Mouse (Mus musculus) E14TG2a.4 (cell line): Measurements from ENCODE around the gene Tecr.
"Not testable (repeated sequence)": the region's sequence is repeated elsewhere in the genome, so short reads cannot be mapped to it uniquely, and the experiment has no call there.

ENCODE experiments used
- H3K27me3 ChIP-seq: 2 replicates; pipeline ENCODE4 v1.6.1; 2014; ENCODE audit warnings: low read length, control low read depth; ENCODE audit not compliant: insufficient read depth
- H3K36me3 ChIP-seq: 2 replicates; pipeline ENCODE4 v1.6.1; 2014; ENCODE audit warnings: low read length, control low read depth; ENCODE audit not compliant: insufficient read depth
- H3K4me1 ChIP-seq: replicated peaks from 2 replicates; pipeline ENCODE4 v1.6.1; 2014; ENCODE audit warnings: low read depth, low read length, control low read depth
- H3K4me3 ChIP-seq: replicated peaks from 2 replicates; pipeline ENCODE4 v1.5.1; 2014; ENCODE audit warnings: mild to moderate bottlenecking, low read length
- H3K9me3 ChIP-seq: 2 replicates; pipeline ENCODE4 v1.6.1; 2014; ENCODE audit warnings: low read length, control low read depth
- CTCF ChIP-seq: conservative IDR thresholded peaks from 2 replicates; pipeline ENCODE4 v1.5.1; 2014; ENCODE audit warnings: low read length
- NANOG ChIP-seq: IDR thresholded peaks from 2 replicates; pipeline ENCODE4 v1.6.1; 2014; ENCODE audit warnings: borderline replicate concordance, low read length, mixed read lengths
- POU5F1 ChIP-seq: IDR thresholded peaks from 2 replicates; pipeline ENCODE4 v1.6.1; 2014; ENCODE audit warnings: low read length, borderline replicate concordance

The Tecr gene

GRCm38 (mm10) chr8:83573140-83573875 is 34.5 kb downstream of the Tecr start:
- H3K4me1 ChIP-seq: peaks cover 92% of the 10 kb centered on the region
- H3K36me3 ChIP-seq: peaks cover 72% of the 10 kb centered on the region
- H3K4me3 ChIP-seq: 0 out of 2 replicates have a peak overlapping the region, but pooled peaks have one; percentile 39
- H3K9me3 ChIP-seq: no peaks in the 10 kb centered on the region
- no peaks in the 10 kb centered on the region for H3K27me3 ChIP-seq
- TF ChIP-seq CTCF (no peak), POU5F1 (no peak), NANOG (no peak)

DNA sequence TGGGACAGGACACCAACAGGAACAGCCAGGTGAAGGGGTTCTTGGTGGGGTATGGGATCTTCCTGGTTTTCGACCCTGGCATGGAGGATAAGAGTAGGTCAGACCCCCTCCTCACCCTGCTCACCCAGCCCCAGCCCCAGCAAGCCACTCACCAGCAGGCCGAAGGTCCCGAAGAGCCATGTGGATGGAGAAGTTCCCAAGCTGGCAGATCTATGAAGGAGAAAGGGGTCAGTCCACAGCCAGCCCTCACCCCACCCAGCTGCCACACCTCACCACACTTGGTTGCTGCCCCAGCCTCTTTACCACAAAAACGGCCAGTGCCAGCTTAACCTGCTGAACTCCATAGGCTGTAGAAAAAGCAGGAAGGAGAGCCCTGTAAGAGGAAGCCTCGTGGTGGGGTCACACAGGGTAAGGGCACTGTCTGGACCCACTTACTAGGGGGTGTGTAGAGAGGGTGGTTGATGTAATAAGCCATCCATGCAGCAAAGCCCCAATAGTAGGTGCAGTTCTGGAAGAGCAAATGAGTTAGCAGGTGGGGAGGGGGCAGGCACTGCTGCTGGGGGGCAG is 35.4 kb downstream of the Tecr start:
- Histone ChIP-seq H3K27me3 (no peaks in the 10 kb centered on the region), H3K9me3 (no peaks in the 10 kb centered on the region), H3K4me3 (no peak overlapping the region), H3K36me3 (peaks cover 72% of the 10 kb centered on the region), H3K4me1 (peaks cover 92% of the 10 kb centered on the region)
- TF ChIP-seq POU5F1: no peak
- TF ChIP-seq CTCF: no peak
- no peak for TF ChIP-seq NANOG

DNA sequence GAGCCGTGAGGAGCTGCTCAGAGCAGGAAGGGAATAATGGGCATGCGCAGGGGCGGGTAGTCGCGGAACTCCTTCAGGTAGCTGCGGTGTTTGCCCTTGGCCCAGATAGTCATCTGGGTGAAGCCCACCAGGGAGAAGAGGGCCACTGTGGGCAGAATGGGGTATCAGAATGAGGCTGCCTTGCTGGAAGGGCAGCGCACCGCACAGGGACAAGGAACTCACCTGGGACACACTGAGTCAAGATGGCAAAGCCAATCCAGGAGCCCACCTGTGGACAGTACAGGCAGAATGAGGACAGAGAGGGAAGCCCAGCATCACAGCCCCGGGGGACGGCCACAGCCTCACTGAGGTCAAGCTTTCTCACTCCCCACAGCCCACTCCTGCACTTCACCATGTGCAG is 36.0 kb downstream of the Tecr start:
- H3K27me3 ChIP-seq: no peaks in the 10 kb centered on the region

DNA sequence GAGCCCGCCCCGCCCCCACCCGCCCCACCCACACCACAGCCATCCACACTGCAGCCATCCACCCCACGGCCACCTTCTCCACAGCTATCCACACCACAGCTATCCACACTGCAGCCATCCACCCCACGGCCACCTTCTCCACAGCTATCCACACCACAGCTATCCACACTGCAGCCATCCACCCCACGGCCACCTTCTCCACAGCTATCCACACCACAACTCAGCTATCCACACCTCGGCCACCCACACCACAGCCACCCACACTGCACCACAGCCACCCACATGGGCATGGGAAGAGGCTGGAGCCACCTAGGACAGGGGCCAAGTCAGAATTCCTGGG is 36.8 kb downstream of the Tecr start:
- Histone ChIP-seq H3K36me3 (peaks cover 69% of the 10 kb centered on the region), H3K4me1 (peaks cover 83% of the 10 kb centered on the region)
- H3K27me3 ChIP-seq, H3K9me3 ChIP-seq, H3K4me3 ChIP-seq: not testable (repeated sequence)

More for the DNA sequence above, 36.0 kb downstream of the Tecr start:
- Histone ChIP-seq H3K9me3 (no peaks in the 10 kb centered on the region), H3K4me3 (no peak overlapping the region), H3K4me1 (peaks cover 90% of the 10 kb centered on the region), H3K36me3 (peaks cover 72% of the 10 kb centered on the region)
- TF ChIP-seq NANOG (no peak), POU5F1 (no peak), CTCF (no peak)

DNA sequence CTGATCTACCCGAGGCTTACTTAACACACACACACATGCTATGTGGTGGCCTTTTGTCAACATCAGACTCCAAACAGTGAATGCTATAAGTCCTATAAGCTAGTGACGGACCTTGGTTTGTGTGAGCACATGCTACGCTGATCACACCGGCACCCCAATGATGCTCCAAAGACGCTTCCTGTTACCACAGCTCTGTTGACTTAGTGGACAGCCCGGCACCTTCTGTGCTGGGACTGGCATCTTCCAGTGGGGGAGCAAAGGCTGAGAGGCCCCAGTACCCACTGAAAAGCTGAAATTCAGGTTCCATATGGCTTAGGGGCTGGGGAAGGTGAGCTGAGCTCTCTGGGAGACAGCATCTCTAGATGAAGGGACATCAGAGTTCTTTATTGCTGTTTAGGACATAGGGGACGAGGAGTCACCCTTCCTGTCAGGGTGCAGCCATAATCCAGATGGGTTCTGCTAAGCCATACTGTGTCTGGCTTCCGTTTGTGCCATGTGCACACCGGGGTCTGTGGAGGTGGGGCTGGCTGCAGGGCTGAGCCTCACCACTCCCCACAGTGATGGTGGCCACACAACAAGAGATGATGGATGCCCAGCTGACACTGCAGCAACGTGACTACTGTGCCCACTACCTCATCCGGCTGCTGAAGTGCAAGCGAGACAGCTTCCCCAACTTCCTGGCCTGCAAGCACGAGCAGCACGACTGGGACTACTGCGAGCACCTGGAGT is 37.3 kb downstream of the Tecr start:
- Histone ChIP-seq H3K4me3 (no peak overlapping the region), H3K36me3 (peaks cover 64% of the 10 kb centered on the region), H3K4me1 (peaks cover 83% of the 10 kb centered on the region), H3K27me3 (no peaks in the 10 kb centered on the region), H3K9me3 (no peaks in the 10 kb centered on the region)
- TF ChIP-seq NANOG (no peak), CTCF (no peak), POU5F1 (no peak)

- Histone ChIP-seq H3K27me3 (no peaks in the 10 kb centered on the region), H3K4me1 (peaks cover 72% of the 10 kb centered on the region), H3K4me3 (no peak overlapping the region), H3K36me3 (peaks cover 51% of the 10 kb centered on the region), H3K9me3 (no peaks in the 10 kb centered on the region)
- TF ChIP-seq POU5F1 (no peak), NANOG (no peak), CTCF (no peak)
Measured at GRCm38 (mm10) chr8:83569165-83569564, 38.6 kb downstream of the Tecr start.

DNA sequence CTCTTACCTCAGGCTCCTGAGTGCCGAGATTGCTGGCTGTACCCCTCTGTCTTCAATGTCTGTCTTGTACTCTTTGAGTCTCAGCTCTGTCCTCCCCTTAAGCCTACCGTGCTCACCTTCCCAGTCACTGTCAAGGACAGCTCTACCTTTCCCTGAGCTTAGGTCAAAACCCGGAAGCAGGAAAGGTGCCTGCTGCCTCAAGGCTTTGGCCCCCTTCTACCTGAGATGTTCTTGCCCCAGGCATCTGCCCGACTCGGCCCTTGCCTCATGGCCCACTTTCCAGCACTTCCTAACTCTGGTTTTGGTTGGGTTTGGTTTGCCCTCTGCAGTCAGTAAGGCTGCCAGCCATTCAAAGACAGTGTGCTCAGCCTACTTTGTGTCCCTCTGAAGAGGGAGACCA is 39.0 kb downstream of the Tecr start:
- no peaks in the 10 kb centered on the region for H3K9me3 ChIP-seq
- H3K4me3 ChIP-seq: no peak overlapping the region
- peaks cover 47% of the 10 kb centered on the region for H3K36me3 ChIP-seq
- H3K4me1 ChIP-seq: peaks cover 68% of the 10 kb centered on the region
- H3K27me3 ChIP-seq: no peaks in the 10 kb centered on the region
- no peak for TF ChIP-seq CTCF
- no peak for TF ChIP-seq NANOG
- no peak for TF ChIP-seq POU5F1

GRCm38 (mm10) chr8:83568128-83568527 is 39.6 kb downstream of the Tecr start:
- H3K36me3 ChIP-seq: peaks cover 41% of the 10 kb centered on the region
- TF ChIP-seq NANOG (peak; percentile 16; the same call in 1 of the 2 replicates), CTCF (no peak)
- H3K4me1 ChIP-seq: peaks cover 62% of the 10 kb centered on the region
- H3K27me3 ChIP-seq: no peaks in the 10 kb centered on the region
- peak overlapping the region; percentile 90 for H3K4me3 ChIP-seq
- no peaks in the 10 kb centered on the region for H3K9me3 ChIP-seq

GRCm38 (mm10) chr8:83567668-83568067 is 40.1 kb downstream of the Tecr start:
- Histone ChIP-seq H3K27me3 (no peaks in the 10 kb centered on the region), H3K4me3 (peak overlapping the region; percentile 90), H3K9me3 (no peaks in the 10 kb centered on the region), H3K36me3 (peaks cover 37% of the 10 kb centered on the region), H3K4me1 (peaks cover 58% of the 10 kb centered on the region)
- TF ChIP-seq NANOG (no peak), POU5F1 (no peak), CTCF (no peak)
